Mouse (Mus musculus) forebrain, embryonic 12.5 days (tissue): ENCODE measurements around the gene Rps11. TPM values are rescaled to one million over a fixed set of nuclear protein-coding genes. Genes with fewer than 3 reads are reported as not detected.
A peak's percentile ranks its signal among the peaks of the same experiment; 100 is the strongest.

Experiments used
- ATAC-seq: fragments of 200-750 bp; cut with Nextera tagmentation; 2 replicates; pipeline ENCODE4 v1.8.0; 2017; ENCODE audit warnings: moderate TSS enrichment; ENCODE audit not compliant: low FRiP score
- H3K27ac ChIP-seq: fragments of 300-500 bp; sonication (generic); 2 replicates; pipeline ENCODE4 v1.5.1; 2016; ENCODE audit warnings: mild to moderate bottlenecking
- H3K27me3 ChIP-seq: fragments of 300-500 bp; sonication (generic); 2 replicates; pipeline ENCODE4 v1.6.1; 2016; ENCODE audit warnings: mild to moderate bottlenecking
- H3K36me3 ChIP-seq: fragments of 300-500 bp; sonication (generic); replicated peaks from 2 replicates; pipeline ENCODE4 v1.6.1; 2016; ENCODE audit warnings: mild to moderate bottlenecking
- H3K4me1 ChIP-seq: fragments of 300-500 bp; sonication (generic); 2 replicates; pipeline ENCODE4 v1.6.1; 2016
- H3K4me2 ChIP-seq: fragments of 300-500 bp; sonication (generic); 2 replicates; pipeline ENCODE4 v1.6.1; 2016; ENCODE audit warnings: mild to moderate bottlenecking, moderate library complexity
- H3K4me3 ChIP-seq: fragments of 300-500 bp; sonication (generic); replicated peaks from 2 replicates; pipeline ENCODE4 v1.5.1; 2016; ENCODE audit warnings: mild to moderate bottlenecking
- H3K9ac ChIP-seq: fragments of 300-500 bp; sonication (generic); 2 replicates; pipeline ENCODE4 v1.6.1; 2016; ENCODE audit warnings: mild to moderate bottlenecking
- H3K9me3 ChIP-seq: fragments of 300-500 bp; sonication (generic); 2 replicates; pipeline ENCODE4 v1.6.1; 2016
- WGBS: fragments of 180-500 bp; shearing (Covaris S2); methylation state at CpG from one replicate; pipeline ENCODE4 v1.1.7; 2016; 5-methylcytosine and 5-hydroxymethylcytosine counted together
- polyA plus RNA-seq: library from polyadenylated mRNA; unstranded; fragments of >200 nt; fragmentation: Nextera tagmentation; extraction: Ambion mirVana; gene quantifications from 2 replicates; pipeline ENCODE4 v1.2.1, GENCODE M21; 2016

Gene Rps11
- polyA plus RNA-seq, 1 experiment from 2014 or later: 1,285 TPM

DNA sequence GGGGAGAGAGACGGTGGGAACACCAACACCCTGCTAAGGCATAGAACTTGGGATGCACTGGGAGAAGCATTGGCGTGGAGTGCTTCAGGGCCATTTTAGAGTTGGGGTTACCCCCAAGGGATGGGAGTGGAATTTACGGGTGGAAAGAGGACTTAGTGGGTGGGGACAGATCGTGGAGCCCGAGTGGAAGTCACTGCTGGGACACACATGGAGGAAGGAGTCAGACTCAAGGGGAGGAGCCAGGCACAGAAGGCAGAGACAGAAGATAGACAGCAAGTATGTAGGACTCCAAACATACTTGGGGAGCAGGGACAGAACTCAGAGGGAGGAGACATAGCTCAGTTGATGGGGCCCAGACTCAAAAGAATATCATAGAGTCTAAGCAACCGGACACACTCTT lies 38.3 kb upstream of the Rps11 start:
- peaks cover 52% of the 10 kb centered on the region for H3K27me3 ChIP-seq
- H3K4me2 ChIP-seq: peak overlapping the region; percentile 69
- peak; percentile 17; the same call in 1 of the 2 replicates for ATAC-seq
- H3K27ac ChIP-seq: no peak overlapping the region
- H3K4me3 ChIP-seq: peak overlapping the region; percentile 35
- H3K9ac ChIP-seq: no peak overlapping the region; the same call in 1 of the 2 replicates
- H3K4me1 ChIP-seq: peaks cover 19% of the 10 kb centered on the region
- WGBS: 31% methylated on average over 6 of the region's 6 CpGs
- peaks cover 30% of the 10 kb centered on the region for H3K36me3 ChIP-seq
- no peaks in the 10 kb centered on the region for H3K9me3 ChIP-seq

GRCm38 (mm10) chr7:45161612-45162473 lies 37.6 kb upstream of the Rps11 start:
- Histone ChIP-seq H3K9me3 (no peaks in the 10 kb centered on the region), H3K27me3 (peaks cover 45% of the 10 kb centered on the region), H3K27ac (peak overlapping the region; percentile 32; the same call in 1 of the 2 replicates), H3K36me3 (peaks cover 31% of the 10 kb centered on the region), H3K4me3 (peak overlapping the region; percentile 35), H3K9ac (peak overlapping the region; percentile 17; the same call in 1 of the 2 replicates), H3K4me1 (peaks cover 19% of the 10 kb centered on the region), H3K4me2 (peak overlapping the region; percentile 69)
- WGBS: 5% methylated on average over 35 of the region's 35 CpGs
- ATAC-seq: peak; percentile 85

DNA sequence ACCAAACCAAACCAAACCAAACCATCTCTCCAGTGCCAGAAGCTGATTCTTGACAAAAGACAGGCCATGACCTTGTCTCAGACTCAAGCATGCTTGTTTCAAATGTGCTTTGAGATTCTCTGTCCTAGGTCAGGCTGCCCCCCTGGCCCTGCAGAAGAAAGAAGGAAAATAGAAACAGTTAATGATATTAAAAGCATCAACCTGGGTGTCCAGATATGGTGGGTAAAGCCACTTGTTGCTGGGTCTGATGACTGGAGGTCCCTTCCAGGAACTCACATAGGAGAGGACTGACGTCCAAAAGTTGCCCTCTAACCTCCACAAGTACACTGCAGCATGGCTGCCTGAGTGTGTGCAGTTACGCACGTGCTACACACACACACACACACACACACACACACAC lies 36.6 kb upstream of the Rps11 start:
- Histone ChIP-seq H3K9me3 (no peaks in the 10 kb centered on the region), H3K27me3 (peaks cover 35% of the 10 kb centered on the region), H3K4me3 (no peak overlapping the region), H3K4me1 (peaks cover 19% of the 10 kb centered on the region), H3K9ac (no peak overlapping the region), H3K27ac (no peak overlapping the region), H3K4me2 (no peak overlapping the region), H3K36me3 (peaks cover 31% of the 10 kb centered on the region)
- 88% methylated on average over 3 of the region's 3 CpGs for WGBS
- no peak for ATAC-seq

- Histone ChIP-seq H3K9me3 (no peaks in the 10 kb centered on the region), H3K9ac (no peak overlapping the region), H3K4me3 (no peak overlapping the region), H3K27me3 (peaks cover 30% of the 10 kb centered on the region), H3K4me2 (no peak overlapping the region), H3K4me1 (peaks cover 22% of the 10 kb centered on the region), H3K36me3 (peaks cover 31% of the 10 kb centered on the region), H3K27ac (no peak overlapping the region)
- ATAC-seq: no peak
- WGBS: 97% methylated on average over 6 of the region's 6 CpGs
Observed at GRCm38 (mm10) chr7:45160316-45160800, 36.1 kb upstream of the Rps11 start.

DNA sequence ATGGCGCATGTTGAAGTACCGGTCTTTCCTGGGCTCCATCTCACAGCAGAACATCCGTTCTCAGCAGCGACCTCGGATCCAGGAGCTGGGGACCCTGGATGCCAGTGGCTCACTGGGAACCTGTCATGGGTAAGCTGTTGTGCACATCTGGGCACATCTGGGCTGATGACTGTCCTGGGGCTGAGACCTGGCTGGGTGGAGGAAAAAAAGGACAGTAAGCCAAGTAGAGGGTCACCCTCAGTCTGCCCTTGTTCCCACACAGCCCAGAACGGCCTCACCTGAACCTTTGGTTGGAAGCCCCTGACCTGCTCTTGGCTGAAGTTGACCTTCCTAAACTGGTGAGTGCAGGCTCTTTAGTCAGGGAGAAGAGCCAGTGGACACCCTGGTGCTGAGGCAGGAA lies 34.8 kb upstream of the Rps11 start:
- no peak overlapping the region for H3K4me3 ChIP-seq
- 93% methylated on average over 6 of the region's 6 CpGs for WGBS
- H3K4me2 ChIP-seq: no peak overlapping the region
- peaks cover 16% of the 10 kb centered on the region for H3K27me3 ChIP-seq
- H3K27ac ChIP-seq: no peak overlapping the region
- no peak for ATAC-seq
- H3K9me3 ChIP-seq: no peaks in the 10 kb centered on the region
- H3K4me1 ChIP-seq: peaks cover 26% of the 10 kb centered on the region
- H3K36me3 ChIP-seq: peaks cover 31% of the 10 kb centered on the region
- H3K9ac ChIP-seq: no peak overlapping the region

- Histone ChIP-seq H3K4me3 (no peak overlapping the region), H3K27me3 (peaks cover 1% of the 10 kb centered on the region; the same call in 1 of the 2 replicates), H3K27ac (no peak overlapping the region), H3K36me3 (peaks cover 31% of the 10 kb centered on the region), H3K9me3 (no peaks in the 10 kb centered on the region), H3K4me1 (peaks cover 24% of the 10 kb centered on the region), H3K4me2 (no peak overlapping the region), H3K9ac (no peak overlapping the region)
- ATAC-seq: no peak
- WGBS: 89% methylated on average over 14 of the region's 14 CpGs
Observed at GRCm38 (mm10) chr7:45157459-45157858, 33.2 kb upstream of the Rps11 start.

GRCm38 (mm10) chr7:45156206-45156605 lies 32.0 kb upstream of the Rps11 start:
- no peak for ATAC-seq
- no peaks in the 10 kb centered on the region for H3K9me3 ChIP-seq
- H3K36me3 ChIP-seq: peaks cover 31% of the 10 kb centered on the region
- H3K4me2 ChIP-seq: no peak overlapping the region
- H3K27me3 ChIP-seq: no peaks in the 10 kb centered on the region
- H3K4me1 ChIP-seq: peaks cover 19% of the 10 kb centered on the region
- no peak overlapping the region for H3K4me3 ChIP-seq
- 95% methylated on average over 15 of the region's 15 CpGs for WGBS
- H3K27ac ChIP-seq: no peak overlapping the region
- no peak overlapping the region for H3K9ac ChIP-seq

GRCm38 (mm10) chr7:45155590-45155989 lies 31.4 kb upstream of the Rps11 start:
- ATAC-seq: no peak
- no peak overlapping the region for H3K9ac ChIP-seq
- peaks cover 25% of the 10 kb centered on the region for H3K4me1 ChIP-seq
- H3K27me3 ChIP-seq: no peaks in the 10 kb centered on the region
- WGBS: 84% methylated on average over 9 of the region's 9 CpGs
- no peaks in the 10 kb centered on the region for H3K9me3 ChIP-seq
- H3K4me2 ChIP-seq: peak overlapping the region; percentile 81; the same call in 1 of the 2 replicates
- H3K27ac ChIP-seq: no peak overlapping the region
- H3K36me3 ChIP-seq: peaks cover 31% of the 10 kb centered on the region
- no peak overlapping the region for H3K4me3 ChIP-seq

GRCm38 (mm10) chr7:45154993-45155514 lies 30.8 kb upstream of the Rps11 start:
- Histone ChIP-seq H3K4me3 (peak overlapping the region; percentile 68), H3K27ac (0 out of 2 replicates have a peak overlapping the region, but pooled peaks have one; percentile 92), H3K9ac (no peak overlapping the region; the same call in 1 of the 2 replicates), H3K4me2 (peak overlapping the region; percentile 81), H3K4me1 (peaks cover 28% of the 10 kb centered on the region), H3K27me3 (no peaks in the 10 kb centered on the region), H3K36me3 (peaks cover 25% of the 10 kb centered on the region), H3K9me3 (no peaks in the 10 kb centered on the region)
- ATAC-seq: peak; percentile 10; the same call in 1 of the 2 replicates
- WGBS: 81% methylated on average over 12 of the region's 12 CpGs

DNA sequence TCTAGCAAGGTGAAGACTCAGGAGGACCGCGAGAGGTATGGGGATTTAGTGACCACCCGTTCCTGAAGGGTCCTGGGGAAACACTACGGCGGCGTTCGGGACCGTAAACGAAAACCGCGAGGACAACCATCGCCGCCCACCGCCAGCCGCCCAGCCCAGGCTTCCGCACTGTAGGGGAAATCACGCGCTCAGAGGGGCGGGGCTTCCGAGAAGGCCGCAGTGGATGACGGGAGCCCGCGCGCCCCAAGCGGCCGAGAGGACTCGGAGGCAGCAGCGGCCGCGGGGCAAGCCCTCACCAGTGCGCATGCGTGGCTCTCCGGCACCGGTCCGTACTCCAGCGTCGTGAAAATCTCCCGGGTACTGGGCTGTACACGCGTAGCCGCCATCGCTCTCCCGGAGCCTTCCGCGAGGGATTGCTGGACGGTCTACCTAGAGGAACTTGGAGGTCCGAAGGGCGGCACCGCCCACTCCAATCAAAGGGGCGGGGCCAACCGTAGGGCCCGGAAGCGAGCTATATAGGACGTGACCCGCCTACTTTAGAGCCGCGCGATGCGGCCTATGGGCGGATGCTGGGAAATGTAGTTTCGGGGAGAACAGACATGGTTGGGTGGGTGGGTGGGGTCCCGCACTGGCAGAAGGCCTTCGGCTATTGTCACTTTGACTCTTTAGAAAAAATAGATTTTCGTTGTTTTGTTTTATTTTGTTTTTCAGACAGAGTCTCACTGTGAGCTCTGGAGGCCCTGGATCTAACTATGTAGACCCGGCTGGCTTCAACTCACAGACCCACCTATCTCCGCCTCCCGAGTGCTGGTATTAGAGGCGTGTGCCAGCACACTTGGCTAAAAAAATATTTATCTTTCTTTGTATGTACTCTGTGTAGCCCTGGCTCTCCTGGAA lies 30.1 kb upstream of the Rps11 start, which contains the start of the genes Pih1d1 and Aldh16a1:
Gene Pih1d1, plus strand, starts transcription at position 208 of the 897 bp plus-strand sequence.
Gene Aldh16a1, minus strand, starts transcription at position 489 of the 897 bp plus-strand sequence.
- Histone ChIP-seq H3K36me3 (peaks cover 18% of the 10 kb centered on the region), H3K4me2 (peak within 1 kb of the TSS; percentile 81), H3K4me3 (peak within 1 kb of the TSS; percentile 68), H3K4me1 (peaks cover 33% of the 10 kb centered on the region), H3K27ac (peak within 1 kb of the TSS; percentile 92), H3K9ac (peak within 1 kb of the TSS; percentile 78), H3K27me3 (no peaks in the 10 kb centered on the region), H3K9me3 (no peaks in the 10 kb centered on the region)
- ATAC-seq: peak; percentile 96
- WGBS: 6% methylated on average over 68 of the region's 69 CpGs

GRCm38 (mm10) chr7:45153586-45153985 lies 29.3 kb upstream of the Rps11 start:
- peaks cover 11% of the 10 kb centered on the region for H3K36me3 ChIP-seq
- 4% methylated on average over 5 of the region's 5 CpGs for WGBS

More at GRCm38 (mm10) chr7:45153586-45153985, 29.3 kb upstream of the Rps11 start:
- Histone ChIP-seq H3K27me3 (no peaks in the 10 kb centered on the region), H3K4me2 (peak overlapping the region; percentile 81), H3K9me3 (no peaks in the 10 kb centered on the region), H3K27ac (peak overlapping the region; percentile 92), H3K4me1 (peaks cover 33% of the 10 kb centered on the region), H3K4me3 (peak overlapping the region; percentile 68), H3K9ac (peak overlapping the region; percentile 78)
- peak; percentile 9; the same call in 1 of the 2 replicates for ATAC-seq
